Mouse (Mus musculus) bone marrow, adult 2 months (tissue): ENCODE results near the gene Gpd1l. TPM values are rescaled to one million over a fixed set of nuclear protein-coding genes. Genes with fewer than 3 reads are reported as not detected.

Experiments
- H3K27ac ChIP-seq: fragments of 200-500 bp; 2 replicates; pipeline ENCODE4 v1.5.1; 2012; ENCODE audit warnings: low read depth, mild to moderate bottlenecking, control low read depth, inconsistent platforms, low read length; ENCODE audit not compliant: control insufficient read depth, poor library complexity, insufficient read depth
- H3K4me1 ChIP-seq: fragments of 200-500 bp; 2 replicates; pipeline ENCODE4 v1.6.1; 2011; ENCODE audit warnings: low read length; ENCODE audit not compliant: control insufficient read depth, insufficient read depth
- H3K4me3 ChIP-seq: fragments of 200-500 bp; replicated peaks from 2 replicates; pipeline ENCODE3; 2011; ENCODE audit warnings: mild to moderate bottlenecking, low read depth, low read length, control low read depth; ENCODE audit not compliant: control insufficient read depth
- CTCF ChIP-seq: fragments of 200-500 bp; IDR thresholded peaks from 2 replicates; pipeline ENCODE4 v1.5.1; 2011; ENCODE audit warnings: low read length, control low read depth; ENCODE audit not compliant: control insufficient read depth, insufficient read depth
- POLR2A ChIP-seq: fragments of 200-500 bp; IDR thresholded peaks from 2 replicates; pipeline ENCODE4 v1.6.1; 2011; ENCODE audit warnings: low read depth, mild to moderate bottlenecking, control low read depth, low read length, borderline replicate concordance; ENCODE audit not compliant: control insufficient read depth
- WGBS: fragments of 180-500 bp; shearing (Covaris S2); methylation state at CpG from one replicate; pipeline ENCODE4 v1.1.7; 2018; 5-methylcytosine and 5-hydroxymethylcytosine counted together
- polyA plus RNA-seq: library from polyadenylated mRNA; stranded (reverse); fragments of >200 nt; gene quantifications from 2 replicates; pipeline ENCODE4 v1.2.4, GENCODE M21; 2011; ENCODE audit warnings: low replicate concordance; ENCODE audit not compliant: missing spikeins, insufficient read depth, insufficient read length

The Gpd1l gene
- polyA plus RNA-seq, 1 experiment, result 12.3 TPM

DNA sequence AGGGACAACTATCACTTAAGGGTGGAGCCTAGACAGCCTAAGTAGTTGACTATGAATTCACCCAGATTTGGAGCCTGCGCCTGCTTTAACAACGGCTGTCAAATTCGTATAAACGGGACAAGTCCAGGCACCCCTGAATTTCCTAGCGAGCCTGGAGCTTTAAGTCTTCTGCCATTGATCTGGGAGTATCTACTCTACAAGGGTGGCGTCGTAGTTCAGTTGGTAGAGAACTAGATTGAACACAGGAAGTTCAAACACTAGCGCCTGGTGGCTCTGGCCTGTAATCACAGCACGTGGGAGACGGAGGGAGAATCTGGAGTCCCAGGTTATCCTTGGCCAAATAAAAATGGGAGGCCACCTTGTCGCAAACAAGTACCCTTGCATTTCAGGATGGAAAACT lies 444 bp upstream of the Gpd1l start:
- Histone ChIP-seq H3K27ac (no peak overlapping the region), H3K4me1 (no peaks in the 10 kb centered on the region; the same call in 1 of the 2 replicates), H3K4me3 (peak overlapping the region; percentile 51)
- 50% methylated on average over 11 of the region's 11 CpGs for WGBS
- TF ChIP-seq POLR2A (no peak), CTCF (no peak)

DNA sequence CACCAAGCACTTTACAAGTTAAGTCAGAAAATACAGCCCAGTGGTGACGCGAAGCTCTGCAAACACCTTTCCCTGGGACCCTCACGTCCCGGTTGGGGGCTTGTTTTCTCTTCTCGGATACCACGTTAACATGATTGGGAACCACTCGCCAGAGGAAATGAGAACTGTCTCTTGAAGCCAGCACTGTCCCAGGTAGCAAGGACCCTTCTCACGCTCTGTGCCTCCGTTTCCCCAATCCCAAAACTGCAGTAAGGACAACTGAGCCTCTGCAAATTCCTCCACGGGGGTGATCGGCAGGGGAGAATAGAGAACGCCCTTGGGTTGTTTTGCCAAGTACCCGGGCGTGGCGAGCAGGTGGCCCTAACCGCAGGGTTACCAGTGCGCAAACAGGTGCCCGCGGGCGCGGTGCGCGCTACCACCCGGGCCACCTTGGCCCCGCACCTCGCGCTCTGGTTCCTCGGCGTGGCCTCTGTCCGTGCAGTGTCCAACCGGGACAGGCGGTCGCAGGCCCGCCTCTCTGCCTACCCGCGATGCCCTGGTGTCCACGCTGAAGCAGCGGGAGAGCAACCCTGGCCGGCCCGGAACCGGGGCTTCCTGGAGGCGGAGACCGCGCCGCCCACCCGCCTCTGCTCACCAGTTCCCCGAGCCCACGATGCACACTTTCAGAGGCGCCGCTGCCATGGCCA lies 607 bp downstream of the Gpd1l start:
- no peak for TF ChIP-seq POLR2A
- TF ChIP-seq CTCF, result no peak

DNA sequence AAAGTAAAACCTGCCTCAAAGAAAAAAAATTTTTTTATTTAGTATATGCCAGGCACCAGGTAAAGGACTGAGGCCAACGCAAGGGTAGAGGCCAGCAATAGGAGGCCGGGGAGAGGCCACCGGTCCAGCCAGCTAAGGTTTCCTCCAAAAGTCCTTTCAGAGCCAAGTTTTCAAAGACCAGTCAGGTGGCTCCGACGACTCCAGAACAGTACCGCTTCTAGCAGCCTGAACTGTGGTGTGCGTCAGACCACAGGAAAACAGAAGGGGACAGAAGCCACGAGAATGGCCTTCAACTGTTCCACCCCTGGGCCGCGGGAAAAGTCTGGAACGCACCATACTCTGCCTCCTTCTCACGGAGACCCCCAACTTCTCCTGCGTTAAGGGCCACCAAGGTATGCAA lies 1.2 kb downstream of the Gpd1l start:
- Histone ChIP-seq H3K4me3 (peak overlapping the region; percentile 97), H3K4me1 (no peaks in the 10 kb centered on the region; the same call in 1 of the 2 replicates), H3K27ac (peak overlapping the region; percentile 90)
- no peak for TF ChIP-seq CTCF
- no peak for TF ChIP-seq POLR2A
- WGBS, result 3% methylated on average over 13 of the region's 13 CpGs

More for the DNA sequence above, 607 bp downstream of the Gpd1l start:
- Histone ChIP-seq H3K4me3 (peak overlapping the region; percentile 97), H3K27ac (peak overlapping the region; percentile 90), H3K4me1 (no peaks in the 10 kb centered on the region; the same call in 1 of the 2 replicates)
- under 1% methylated on average over 50 of the region's 50 CpGs for WGBS

DNA sequence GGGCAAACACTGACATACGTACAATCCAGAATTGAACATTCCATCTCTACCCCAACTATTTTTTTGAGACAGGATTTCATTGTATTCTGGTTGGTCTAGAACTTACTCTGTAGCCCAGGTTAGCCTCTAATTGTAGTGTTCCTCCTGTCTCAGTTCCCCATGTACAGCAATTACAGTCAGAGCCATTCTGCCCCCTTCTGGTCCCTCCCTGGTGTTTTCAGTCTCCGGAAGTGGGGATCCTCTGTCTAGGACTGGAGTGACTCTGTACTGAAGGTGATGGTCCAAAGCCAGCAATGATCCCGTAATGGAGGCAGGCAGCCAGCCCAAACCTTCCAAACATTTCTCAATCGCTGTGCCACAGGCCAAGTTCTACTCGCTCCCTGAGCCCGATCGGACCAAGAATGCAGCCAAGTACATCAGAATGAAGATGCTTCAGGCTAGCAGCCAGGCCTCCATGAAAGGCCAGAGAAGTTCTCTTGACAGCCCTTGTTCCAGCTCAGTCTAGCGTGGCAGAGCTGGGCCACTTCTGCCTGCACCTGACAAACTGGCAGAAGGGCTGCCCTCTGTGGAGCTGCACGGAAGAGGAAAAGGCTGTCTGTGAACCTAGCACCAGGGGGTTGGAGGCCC lies 3.2 kb downstream of the Gpd1l start:
- WGBS, result 78% methylated on average over 9 of the region's 9 CpGs
- Histone ChIP-seq H3K4me1 (peaks cover 2% of the 10 kb centered on the region; the same call in 1 of the 2 replicates), H3K4me3 (no peak overlapping the region), H3K27ac (peak overlapping the region; percentile 40; the same call in 1 of the 2 replicates)
- TF ChIP-seq POLR2A (no peak), CTCF (no peak)

DNA sequence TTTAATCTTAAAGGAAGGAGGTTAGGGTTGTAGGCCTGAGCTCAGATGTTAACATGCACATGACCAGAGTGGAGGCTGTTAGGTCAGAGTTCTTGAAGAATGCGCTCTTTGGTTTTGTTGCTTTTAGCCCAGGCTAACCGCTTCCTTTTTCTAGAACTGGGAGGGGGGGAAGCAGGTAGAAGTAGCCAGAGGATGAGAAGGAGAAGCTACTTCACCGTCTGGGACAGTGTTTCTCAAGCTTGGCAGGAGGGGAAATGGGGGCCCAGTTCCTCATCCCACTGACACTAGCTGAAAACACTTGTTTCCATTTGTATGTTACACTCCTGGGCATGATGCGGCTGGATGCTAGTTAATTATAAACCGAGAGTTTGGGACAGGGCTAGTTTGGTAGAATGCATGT lies 8.2 kb downstream of the Gpd1l start:
- TF ChIP-seq CTCF (no peak), POLR2A (no peak)
- Histone ChIP-seq H3K4me3 (no peak overlapping the region), H3K27ac (peak overlapping the region; percentile 13), H3K4me1 (peaks cover 3% of the 10 kb centered on the region; the same call in 1 of the 2 replicates)
- 39% methylated on average over 5 of the region's 5 CpGs for WGBS

DNA sequence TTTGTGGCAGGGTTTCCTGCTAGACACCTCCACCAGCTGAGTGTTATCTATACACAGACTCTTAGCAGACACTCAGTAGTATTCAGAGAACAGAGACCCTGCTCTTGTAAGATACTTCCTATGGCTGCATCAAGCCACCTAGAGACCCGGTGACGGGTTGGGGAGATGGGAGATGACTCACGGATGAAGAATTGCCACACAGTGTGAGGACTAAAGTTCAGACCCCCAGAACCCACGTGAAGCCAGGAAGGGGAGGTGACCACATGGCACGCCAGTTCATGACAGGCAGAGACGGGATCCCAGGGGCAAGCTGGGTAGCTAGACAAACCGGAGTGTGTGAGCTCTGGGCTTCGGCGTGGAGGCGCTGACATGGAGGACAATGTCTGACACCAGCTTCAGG lies 8.7 kb downstream of the Gpd1l start:
- WGBS, result 53% methylated on average over 10 of the region's 10 CpGs
- H3K27ac ChIP-seq, result peak overlapping the region; percentile 13
- H3K4me1 ChIP-seq, result peaks cover 3% of the 10 kb centered on the region; the same call in 1 of the 2 replicates
- no peak for TF ChIP-seq POLR2A
- no peak for TF ChIP-seq CTCF
- H3K4me3 ChIP-seq, result no peak overlapping the region

DNA sequence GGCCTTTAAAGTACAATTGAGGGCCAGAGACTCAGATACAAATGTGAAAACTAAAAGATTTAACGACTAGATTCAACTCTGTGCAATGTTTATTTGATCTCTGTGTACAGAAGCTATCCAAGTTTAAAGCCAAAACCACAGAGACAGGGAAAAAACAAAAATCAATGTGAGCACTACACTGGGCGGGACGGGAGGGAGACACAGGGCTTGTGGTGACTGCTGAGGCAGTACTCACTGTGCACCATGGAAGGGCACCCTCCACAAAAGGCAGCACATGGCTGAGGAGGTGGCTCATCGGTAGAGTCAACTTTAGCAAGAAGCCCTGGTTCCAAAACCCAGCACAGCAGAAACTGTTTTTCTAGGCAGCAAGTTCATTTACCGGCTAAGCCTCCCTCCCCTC lies 9.3 kb downstream of the Gpd1l start:
- Histone ChIP-seq H3K4me1 (peaks cover 3% of the 10 kb centered on the region; the same call in 1 of the 2 replicates), H3K4me3 (no peak overlapping the region), H3K27ac (no peak overlapping the region)
- WGBS, result 59% methylated on average over 5 of the region's 5 CpGs
- TF ChIP-seq POLR2A, result no peak

DNA sequence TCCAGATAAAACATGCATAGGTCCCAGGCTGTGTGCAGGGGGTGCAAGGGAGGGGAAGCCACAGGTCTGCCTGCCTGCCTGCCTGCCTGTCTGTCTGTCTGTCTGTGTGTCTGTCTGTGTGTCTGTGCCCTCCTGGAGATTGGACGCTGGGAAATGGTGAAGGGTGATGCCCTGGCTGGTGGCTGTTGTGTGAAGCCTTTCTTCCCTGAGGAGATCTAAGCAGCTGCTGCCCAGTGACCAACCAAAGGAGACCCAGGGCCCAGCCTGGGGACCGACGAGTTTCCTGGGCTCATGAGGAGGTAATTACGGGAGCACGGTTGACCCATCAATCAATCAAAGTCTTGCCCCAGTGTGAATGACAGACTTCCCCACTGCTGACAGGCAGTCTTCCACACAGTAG lies 11.6 kb downstream of the Gpd1l start:
- TF ChIP-seq CTCF (no peak), POLR2A (no peak)
- Histone ChIP-seq H3K4me3 (no peak overlapping the region), H3K27ac (no peak overlapping the region), H3K4me1 (peaks cover 3% of the 10 kb centered on the region; the same call in 1 of the 2 replicates)
- WGBS, result 82% methylated on average over 5 of the region's 5 CpGs
